Mouse (Mus musculus): ENCODE measurements around the gene Fam13c. TPM values are rescaled to one million over a fixed set of nuclear protein-coding genes. Genes with fewer than 3 reads are reported as not detected.

Fam13c gene
- polyA plus RNA-seq, 1 experiment from 2014 or later = 5.5 TPM

GRCm38 (mm10) chr10:70449206-70449605, 8.9 kb downstream of the Fam13c start:
- no peak overlapping the region for H3K4me3 ChIP-seq (replicated peaks; ENCODE audit: low read depth, low read length)
- H3K27ac ChIP-seq = no peak overlapping the region
- no peak overlapping the region for H3K9ac ChIP-seq (ENCODE audit: low read depth, low read length)
- no peak overlapping the region for H3K4me2 ChIP-seq (ENCODE audit: low read length)
- H3K9me3 ChIP-seq (replicated peaks; ENCODE audit: low read length) = no peaks in the 10 kb centered on the region
- no peaks in the 10 kb centered on the region for H3K27me3 ChIP-seq (ENCODE audit: insufficient read depth, low read length)
- no peak for ATAC-seq (replicated peaks; ENCODE audit: low FRiP score, low read depth)
- TF ChIP-seq CTCF (IDR thresholded peaks at IDR 0.05; ENCODE audit: low read depth) = no peak
- 57% methylated on average over 8 of the region's 8 CpGs for whole genome bisulfite sequencing
- H3K36me3 ChIP-seq (ENCODE audit: insufficient read depth, low read length) = no peaks in the 10 kb centered on the region
- no peak for DNase-seq (ENCODE audit: low spot score)
- no peaks in the 10 kb centered on the region for H3K4me1 ChIP-seq (replicated peaks; ENCODE audit: insufficient read depth, low read length)

- no peak for TF ChIP-seq CTCF (IDR thresholded peaks at IDR 0.05; ENCODE audit: low read depth)
- no peaks in the 10 kb centered on the region for H3K4me1 ChIP-seq (replicated peaks; ENCODE audit: insufficient read depth, low read length)
- no peak overlapping the region for H3K9ac ChIP-seq (ENCODE audit: low read depth, low read length)
- no peaks in the 10 kb centered on the region for H3K9me3 ChIP-seq (replicated peaks; ENCODE audit: low read length)
- 94% methylated on average over 8 of the region's 8 CpGs for WGBS
- no peak for DNase-seq (ENCODE audit: low spot score)
- no peaks in the 10 kb centered on the region for H3K27me3 ChIP-seq (ENCODE audit: insufficient read depth, low read length)
- no peak for ATAC-seq (replicated peaks; ENCODE audit: low FRiP score, low read depth)
- H3K4me3 ChIP-seq (replicated peaks; ENCODE audit: low read depth, low read length) = no peak overlapping the region
- no peak overlapping the region for H3K27ac ChIP-seq
- no peak overlapping the region for H3K4me2 ChIP-seq (ENCODE audit: low read length)
- 0 out of 2 replicates have a peak, but pooled peaks cover 4% of the 10 kb centered on the region for H3K36me3 ChIP-seq (ENCODE audit: insufficient read depth, low read length)
These were observed 15.6 kb downstream of the Fam13c start for GRCm38 (mm10) chr10:70455886-70456305.

- Histone ChIP-seq H3K9me3 (replicated peaks; ENCODE audit: low read length) (no peaks in the 10 kb centered on the region), H3K27me3 (ENCODE audit: insufficient read depth, low read length) (no peaks in the 10 kb centered on the region), H3K4me2 (ENCODE audit: low read length) (no peak overlapping the region), H3K9ac (ENCODE audit: low read depth, low read length) (no peak overlapping the region), H3K4me3 (replicated peaks; ENCODE audit: low read depth, low read length) (no peak overlapping the region), H3K27ac (no peak overlapping the region), H3K36me3 (ENCODE audit: insufficient read depth, low read length) (0 out of 2 replicates have a peak, but pooled peaks cover 4% of the 10 kb centered on the region), H3K4me1 (replicated peaks; ENCODE audit: insufficient read depth, low read length) (no peaks in the 10 kb centered on the region)
- WGBS = 30% methylated on average over 11 of the region's 11 CpGs
- DNase-seq (ENCODE audit: low spot score) (peak; percentile 10), ATAC-seq (replicated peaks; ENCODE audit: low FRiP score, low read depth) (no peak)
- no peak for TF ChIP-seq CTCF (IDR thresholded peaks at IDR 0.05; ENCODE audit: low read depth)
These were observed 18.4 kb downstream of the Fam13c start for GRCm38 (mm10) chr10:70458574-70459263.

GRCm38 (mm10) chr10:70465638-70466037, 25.4 kb downstream of the Fam13c start:
- Histone ChIP-seq H3K27ac (no peak overlapping the region), H3K4me2 (ENCODE audit: low read length) (no peak overlapping the region), H3K4me3 (replicated peaks; ENCODE audit: low read depth, low read length) (no peak overlapping the region), H3K36me3 (ENCODE audit: insufficient read depth, low read length) (no peaks in the 10 kb centered on the region), H3K9me3 (replicated peaks; ENCODE audit: low read length) (no peaks in the 10 kb centered on the region), H3K27me3 (ENCODE audit: insufficient read depth, low read length) (no peaks in the 10 kb centered on the region), H3K4me1 (replicated peaks; ENCODE audit: insufficient read depth, low read length) (no peaks in the 10 kb centered on the region), H3K9ac (ENCODE audit: low read depth, low read length) (no peak overlapping the region)
- 59% methylated on average over 7 of the region's 7 CpGs for WGBS
- DNase-seq (ENCODE audit: low spot score) (no peak), ATAC-seq (replicated peaks; ENCODE audit: low FRiP score, low read depth) (no peak; the same call in 1 of the 2 replicates)
- no peak for TF ChIP-seq CTCF (IDR thresholded peaks at IDR 0.05; ENCODE audit: low read depth)

GRCm38 (mm10) chr10:70470836-70471235, 30.6 kb downstream of the Fam13c start:
- no peak for TF ChIP-seq CTCF (IDR thresholded peaks at IDR 0.05; ENCODE audit: low read depth)
- Histone ChIP-seq H3K9ac (ENCODE audit: low read depth, low read length) (no peak overlapping the region), H3K4me2 (ENCODE audit: low read length) (no peak overlapping the region), H3K27ac (no peak overlapping the region), H3K36me3 (ENCODE audit: insufficient read depth, low read length) (0 out of 2 replicates have a peak, but pooled peaks cover 6% of the 10 kb centered on the region), H3K9me3 (replicated peaks; ENCODE audit: low read length) (no peaks in the 10 kb centered on the region), H3K4me3 (replicated peaks; ENCODE audit: low read depth, low read length) (no peak overlapping the region), H3K27me3 (ENCODE audit: insufficient read depth, low read length) (no peaks in the 10 kb centered on the region), H3K4me1 (replicated peaks; ENCODE audit: insufficient read depth, low read length) (no peaks in the 10 kb centered on the region)
- ATAC-seq (replicated peaks; ENCODE audit: low FRiP score, low read depth) = no peak
- no peak for DNase-seq (ENCODE audit: low spot score)
- 50% methylated on average over 1 of the region's 1 CpGs for WGBS

- DNase-seq (ENCODE audit: low spot score) = no peak
- H3K9me3 ChIP-seq (replicated peaks; ENCODE audit: low read length) = no peaks in the 10 kb centered on the region
- ATAC-seq (replicated peaks; ENCODE audit: low FRiP score, low read depth) = no peak
- TF ChIP-seq CTCF (IDR thresholded peaks at IDR 0.05; ENCODE audit: low read depth) = no peak
- no peaks in the 10 kb centered on the region for H3K4me1 ChIP-seq (replicated peaks; ENCODE audit: insufficient read depth, low read length)
- no peak overlapping the region for H3K4me3 ChIP-seq (replicated peaks; ENCODE audit: low read depth, low read length)
- H3K36me3 ChIP-seq (ENCODE audit: insufficient read depth, low read length) = 0 out of 2 replicates have a peak, but pooled peaks cover 6% of the 10 kb centered on the region
- H3K27ac ChIP-seq = no peak overlapping the region
- no peak overlapping the region for H3K4me2 ChIP-seq (ENCODE audit: low read length)
- no peak overlapping the region for H3K9ac ChIP-seq (ENCODE audit: low read depth, low read length)
- no peaks in the 10 kb centered on the region for H3K27me3 ChIP-seq (ENCODE audit: insufficient read depth, low read length)
- 94% methylated on average over 10 of the region's 10 CpGs for WGBS
These were observed 37.5 kb downstream of the Fam13c start for GRCm38 (mm10) chr10:70477741-70478145.

All from kidney, postnatal 0 days (tissue).